Mouse (Mus musculus): ENCODE measurements around the gene Stk39.

Gene Stk39

GRCm38 (mm10) chr2:68283021-68283548 is 189.0 kb downstream of the Stk39 start:
- in situ Hi-C loops (cut with MboI; ENCODE audit: low pct_unique_long_range_greater_than_20kb in 1 of 2, low sequenced_read_pairs in 2 of 2, unreplicated experiment in 1 of 2) = no loop called here

GRCm38 (mm10) chr2:68281575-68281974 is 190.5 kb downstream of the Stk39 start:
- in situ Hi-C loops (cut with MboI; ENCODE audit: low pct_unique_long_range_greater_than_20kb in 1 of 2, low sequenced_read_pairs in 2 of 2, unreplicated experiment in 1 of 2) = no loop called here

- in situ Hi-C loops (cut with MboI; ENCODE audit: low pct_unique_long_range_greater_than_20kb in 1 of 2, low sequenced_read_pairs in 2 of 2, unreplicated experiment in 1 of 2) = no loop called here
Observed at GRCm38 (mm10) chr2:68271301-68271700, 200.8 kb downstream of the Stk39 start.

- in situ Hi-C loops (cut with MboI; ENCODE audit: low pct_unique_long_range_greater_than_20kb in 1 of 2, low sequenced_read_pairs in 2 of 2, unreplicated experiment in 1 of 2) = no loop called here
Observed at GRCm38 (mm10) chr2:68270836-68271235, 201.2 kb downstream of the Stk39 start.

- in situ Hi-C loops (cut with MboI; ENCODE audit: low pct_unique_long_range_greater_than_20kb in 1 of 2, low sequenced_read_pairs in 2 of 2, unreplicated experiment in 1 of 2) = no loop called here
Observed at GRCm38 (mm10) chr2:68269646-68270045, 202.4 kb downstream of the Stk39 start.

- in situ Hi-C loops (cut with MboI; ENCODE audit: low pct_unique_long_range_greater_than_20kb in 1 of 2, low sequenced_read_pairs in 2 of 2, unreplicated experiment in 1 of 2) = no loop called here
Observed at GRCm38 (mm10) chr2:68264826-68265225, 207.2 kb downstream of the Stk39 start.

GRCm38 (mm10) chr2:68260911-68261310 is 211.2 kb downstream of the Stk39 start:
- in situ Hi-C loops (cut with MboI; ENCODE audit: low pct_unique_long_range_greater_than_20kb in 1 of 2, low sequenced_read_pairs in 2 of 2, unreplicated experiment in 1 of 2) = no loop called here

GRCm38 (mm10) chr2:68257571-68257970 is 214.5 kb downstream of the Stk39 start:
- in situ Hi-C loops (cut with MboI; ENCODE audit: low pct_unique_long_range_greater_than_20kb in 1 of 2, low sequenced_read_pairs in 2 of 2, unreplicated experiment in 1 of 2) = no loop called here

- in situ Hi-C loops (cut with MboI; ENCODE audit: low pct_unique_long_range_greater_than_20kb in 1 of 2, low sequenced_read_pairs in 2 of 2, unreplicated experiment in 1 of 2) = no loop called here
Observed at GRCm38 (mm10) chr2:68256472-68256871, 215.6 kb downstream of the Stk39 start.

GRCm38 (mm10) chr2:68254756-68255155 is 217.3 kb downstream of the Stk39 start:
- in situ Hi-C loops (cut with MboI; ENCODE audit: low pct_unique_long_range_greater_than_20kb in 1 of 2, low sequenced_read_pairs in 2 of 2, unreplicated experiment in 1 of 2) = no loop called here

- in situ Hi-C loops (cut with MboI; ENCODE audit: low pct_unique_long_range_greater_than_20kb in 1 of 2, low sequenced_read_pairs in 2 of 2, unreplicated experiment in 1 of 2) = no loop called here
Observed at GRCm38 (mm10) chr2:68253222-68253621, 218.8 kb downstream of the Stk39 start.

GRCm38 (mm10) chr2:68252048-68252758 is 219.9 kb downstream of the Stk39 start:
- in situ Hi-C loops (cut with MboI; ENCODE audit: low pct_unique_long_range_greater_than_20kb in 1 of 2, low sequenced_read_pairs in 2 of 2, unreplicated experiment in 1 of 2) = no loop called here

- in situ Hi-C loops (cut with MboI; ENCODE audit: low pct_unique_long_range_greater_than_20kb in 1 of 2, low sequenced_read_pairs in 2 of 2, unreplicated experiment in 1 of 2) = no loop called here
Observed at GRCm38 (mm10) chr2:68250897-68251296, 221.2 kb downstream of the Stk39 start.

GRCm38 (mm10) chr2:68249855-68250424 is 222.1 kb downstream of the Stk39 start:
- in situ Hi-C loops (cut with MboI; ENCODE audit: low pct_unique_long_range_greater_than_20kb in 1 of 2, low sequenced_read_pairs in 2 of 2, unreplicated experiment in 1 of 2) = no loop called here

- in situ Hi-C loops (cut with MboI; ENCODE audit: low pct_unique_long_range_greater_than_20kb in 1 of 2, low sequenced_read_pairs in 2 of 2, unreplicated experiment in 1 of 2) = no loop called here
Observed at GRCm38 (mm10) chr2:68246284-68246683, 225.8 kb downstream of the Stk39 start.

- in situ Hi-C loops (cut with MboI; ENCODE audit: low pct_unique_long_range_greater_than_20kb in 1 of 2, low sequenced_read_pairs in 2 of 2, unreplicated experiment in 1 of 2) = no loop called here
Observed at GRCm38 (mm10) chr2:68244556-68244955, 227.5 kb downstream of the Stk39 start.

- in situ Hi-C loops (cut with MboI; ENCODE audit: low pct_unique_long_range_greater_than_20kb in 1 of 2, low sequenced_read_pairs in 2 of 2, unreplicated experiment in 1 of 2) = no loop called here
Observed at GRCm38 (mm10) chr2:68243879-68244553, 228.1 kb downstream of the Stk39 start.

- in situ Hi-C loops (cut with MboI; ENCODE audit: low pct_unique_long_range_greater_than_20kb in 1 of 2, low sequenced_read_pairs in 2 of 2, unreplicated experiment in 1 of 2) = no loop called here
Observed at GRCm38 (mm10) chr2:68243273-68243672, 228.8 kb downstream of the Stk39 start.

GRCm38 (mm10) chr2:68242069-68242468 is 230.0 kb downstream of the Stk39 start:
- in situ Hi-C loops (cut with MboI; ENCODE audit: low pct_unique_long_range_greater_than_20kb in 1 of 2, low sequenced_read_pairs in 2 of 2, unreplicated experiment in 1 of 2) = no loop called here
